22 mouse cellular contexts compared by ENCODE assay signal in genomic region chr3:101940418-101940817, GRCm38 (mm10). TPM values are rescaled to one million over a fixed set of nuclear protein-coding genes. Genes with fewer than 3 reads are reported as not detected.
DNase-seq lines count a peak whose midpoint lies in the region; ATAC-seq and TF ChIP-seq lines count a peak whose summit lies in the region.
"Had no signal": no experiment of that assay in that cellular context is flagged by ENCODE, and none has a peak within 500 bp of the region (broad histone marks: within the 10 kb centered on the region; RNA-seq: fewer than 3 reads in every experiment).

No protein-coding gene starts in this region.

- no peaks in the 10 kb centered on the region for H3K27me3 ChIP-seq in liver, adult 2 months (ENCODE audit: control insufficient read depth, insufficient read depth, low read length)
- H3K27me3 ChIP-seq in liver, embryonic 15.5 days: no peaks in the 10 kb centered on the region
- no peaks in the 10 kb centered on the region for H3K27me3 ChIP-seq in liver, embryonic 12.5 days (replicated peaks)
- H3K27me3 ChIP-seq in liver, postnatal 0 days (ENCODE audit: insufficient read depth, low read length): no peaks in the 10 kb centered on the region
- H3K27me3 ChIP-seq: embryonic facial prominence, embryonic 13.5 days; embryonic facial prominence, embryonic 15.5 days; forebrain, embryonic 12.5 days had no signal

- ATAC-seq in liver, embryonic 15.5 days (ENCODE audit: insufficient read depth): peak; percentile 55; the same call in 1 of the 2 replicates
- no peak for ATAC-seq in liver, embryonic 12.5 days
- ATAC-seq in liver, postnatal 0 days: peak; percentile 96
- ATAC-seq: forebrain, embryonic 14.5 days had no signal

- no peak overlapping the region for H3K9ac ChIP-seq in liver, adult 2 months (ENCODE audit: low read depth, low read length)
- no peak overlapping the region for H3K9ac ChIP-seq in liver, embryonic 15.5 days
- H3K9ac ChIP-seq in liver, embryonic 12.5 days: no peak overlapping the region
- H3K9ac ChIP-seq in liver, postnatal 0 days (replicated peaks): no peak overlapping the region
- H3K9ac ChIP-seq: embryonic facial prominence, embryonic 13.5 days; embryonic facial prominence, embryonic 15.5 days; forebrain, embryonic 12.5 days had no signal

- H3K79me2 ChIP-seq in liver, adult 2 months (ENCODE audit: control insufficient read depth, insufficient read depth, low read length): no peaks in the 10 kb centered on the region

- no peak overlapping the region for H3K4me3 ChIP-seq in liver, adult 2 months (ENCODE audit: insufficient read depth, low read depth, low read length)
- no peak overlapping the region for H3K4me3 ChIP-seq in liver, embryonic 15.5 days (replicated peaks)
- no peak overlapping the region for H3K4me3 ChIP-seq in liver, embryonic 12.5 days
- no peak overlapping the region for H3K4me3 ChIP-seq in liver, postnatal 0 days (ENCODE audit: low read depth, low read length)
- H3K4me3 ChIP-seq: embryonic facial prominence, embryonic 13.5 days; embryonic facial prominence, embryonic 15.5 days; erythroblast, embryonic 14.5 days; forebrain, embryonic 10.5 days; forebrain, embryonic 12.5 days had no signal

- no peak for TF ChIP-seq CTCF in liver, adult 2 months (IDR thresholded peaks at IDR 0.05; ENCODE audit: low read depth, low read length)
- TF ChIP-seq CTCF in liver, postnatal 0 days (IDR thresholded peaks at IDR 0.05; ENCODE audit: low read depth): no peak

- no peak for TF ChIP-seq POLR2A in liver, adult 2 months (IDR thresholded peaks at IDR 0.05; ENCODE audit: extremely low read depth, insufficient read depth, low read length)

- TF ChIP-seq EP300 in liver, postnatal 0 days (IDR thresholded peaks at IDR 0.05; ENCODE audit: low read depth): no peak; the same call in 1 of the 2 replicates

- no peaks in the 10 kb centered on the region for H3K36me3 ChIP-seq in liver, adult 2 months (ENCODE audit: control insufficient read depth, insufficient read depth, low read length)
- H3K36me3 ChIP-seq in liver, embryonic 15.5 days (replicated peaks): no peaks in the 10 kb centered on the region
- no peaks in the 10 kb centered on the region for H3K36me3 ChIP-seq in liver, embryonic 12.5 days
- H3K36me3 ChIP-seq in liver, postnatal 0 days (replicated peaks; ENCODE audit: insufficient read depth, low read length): no peaks in the 10 kb centered on the region
- H3K36me3 ChIP-seq: embryonic facial prominence, embryonic 13.5 days; embryonic facial prominence, embryonic 15.5 days; forebrain, embryonic 10.5 days; forebrain, embryonic 12.5 days had no signal

- no peaks in the 10 kb centered on the region for H3K9me3 ChIP-seq in liver, embryonic 15.5 days (replicated peaks)
- H3K9me3 ChIP-seq in liver, embryonic 12.5 days (replicated peaks): no peaks in the 10 kb centered on the region
- H3K9me3 ChIP-seq in liver, postnatal 0 days (ENCODE audit: low read length): no peaks in the 10 kb centered on the region
- H3K9me3 ChIP-seq: embryonic facial prominence, embryonic 13.5 days; embryonic facial prominence, embryonic 15.5 days; forebrain, embryonic 10.5 days; forebrain, embryonic 12.5 days had no signal

- WGBS in liver, adult 2 months: 14% methylated on average over 4 of the region's 4 CpGs
- 28% methylated on average over 4 of the region's 4 CpGs for WGBS in liver, embryonic 15.5 days (ENCODE audit: insufficient replicate concordance)
- 40% methylated on average over 4 of the region's 4 CpGs for WGBS in liver, embryonic 12.5 days (ENCODE audit: insufficient replicate concordance)
- WGBS in liver, postnatal 0 days (ENCODE audit: insufficient replicate concordance): 41% methylated on average over 4 of the region's 4 CpGs

- peak; percentile 92 for DNase-seq in liver, adult 2 months (ENCODE audit: extremely low read depth, low read depth, low spot score)
- DNase-seq in liver: no peak
- no peak for DNase-seq in liver, postnatal 0 days
- no peak for DNase-seq in frontal cortex, postnatal 36 days (ENCODE audit: low spot score in 2 of 2)
- DNase-seq: adrenal gland, adult 2 months; adrenal gland, postnatal 10 days; adrenal gland, postnatal 25 days; cerebellum, adult 11 months; cerebellum, adult 18-20 months; cerebellum, adult 8-10 months; cerebellum, adult 9-11 months; cerebellum, postnatal 14 days; cerebellum, postnatal 36 days; embryo, embryonic 11 days had no signal

- no peak overlapping the region for H3K4me2 ChIP-seq in liver, embryonic 15.5 days
- no peak overlapping the region for H3K4me2 ChIP-seq in liver, embryonic 12.5 days
- H3K4me2 ChIP-seq in liver, postnatal 0 days (ENCODE audit: low read depth, low read length): 0 out of 2 replicates have a peak overlapping the region, but pooled peaks have one; percentile 4
- H3K4me2 ChIP-seq: embryonic facial prominence, embryonic 13.5 days; embryonic facial prominence, embryonic 15.5 days; forebrain, embryonic 12.5 days had no signal

- H3K4me1 ChIP-seq in liver, adult 2 months (ENCODE audit: control insufficient read depth, insufficient read depth, low read length): 0 out of 2 replicates have a peak, but pooled peaks cover 3% of the 10 kb centered on the region
- peaks cover 4% of the 10 kb centered on the region; the same call in 1 of the 2 replicates for H3K4me1 ChIP-seq in liver, embryonic 15.5 days (replicated peaks)
- 0 out of 2 replicates have a peak, but pooled peaks cover 12% of the 10 kb centered on the region for H3K4me1 ChIP-seq in liver, embryonic 12.5 days
- H3K4me1 ChIP-seq in liver, postnatal 0 days (ENCODE audit: insufficient read depth): peaks cover 9% of the 10 kb centered on the region
- H3K4me1 ChIP-seq: embryonic facial prominence, embryonic 13.5 days; embryonic facial prominence, embryonic 15.5 days; forebrain, embryonic 12.5 days had no signal

- peak overlapping the region; percentile 64 for H3K27ac ChIP-seq in liver, adult 2 months (replicated peaks; ENCODE audit: insufficient read depth, low read depth, low read length)
- no peak overlapping the region for H3K27ac ChIP-seq in liver, embryonic 15.5 days (replicated peaks)
- no peak overlapping the region for H3K27ac ChIP-seq in liver, embryonic 12.5 days
- peak overlapping the region; percentile 88 for H3K27ac ChIP-seq in liver, postnatal 0 days (ENCODE audit: low read depth)
- H3K27ac ChIP-seq: embryonic facial prominence, embryonic 13.5 days; embryonic facial prominence, embryonic 15.5 days; forebrain, embryonic 10.5 days; forebrain, embryonic 12.5 days had no signal

RNA-seq across cellular contexts. Expression of gene Slc22a15, which starts 16.2 kb away (rescaled TPM):
- total RNA-seq in liver, adult 2 months (2014; rRNA removed): 3.5 and 3.8 TPM in 2 replicates
- 5.8 and 10.5 TPM in 2 replicates for polyA plus RNA-seq in liver, adult 2 months (2012; rRNA removed)
- polyA plus RNA-seq in liver, embryonic 15.5 days (2015; fragmentation: Nextera tagmentation; extraction: Ambion mirVana): 2.3 and 2.6 TPM in 2 replicates
- polyA plus RNA-seq in liver, embryonic 12.5 days (2016; fragmentation: Nextera tagmentation; extraction: Ambion mirVana): 1.6 and 1.8 TPM in 2 replicates
- polyA plus RNA-seq in liver, postnatal 0 days (2015; fragmentation: Nextera tagmentation; extraction: Ambion mirVana): 5.0 and 5.4 TPM in 2 replicates
- polyA plus RNA-seq: erythroblast, embryonic 14.5 days had no signal

Comparison
In these comparisons a context has a peak if more than half of its experiments do, and no peak if none do; other contexts are left out.
1. H3K27ac ChIP-seq: peak in liver, adult 2 months (single experiment) and liver, postnatal 0 days (single experiment); none in liver, embryonic 15.5 days (single experiment) and liver, embryonic 12.5 days (single experiment).